Mouse (Mus musculus) megakaryocyte, adult 5-6 weeks (primary cell): ENCODE measurements around the gene Wnt6. TPM values are rescaled to one million over a fixed set of nuclear protein-coding genes. Genes with fewer than 3 reads are reported as not detected.
"Not testable (repeated sequence)": the region's sequence is repeated elsewhere in the genome, so short reads cannot be mapped to it uniquely, and the experiment has no call there.

Experiments
- ATAC-seq: 2 replicates; pipeline ENCODE4 v1.8.0; 2016; ENCODE audit warnings: mild to moderate bottlenecking, inconsistent platforms; ENCODE audit not compliant: poor library complexity, severe bottlenecking
- total RNA-seq, 2 experiments: library from RNA; stranded (forward) in 1 of 2; stranded (reverse) in 1 of 2; fragments of 153-499, 151-499 nt in 1 of 2; fragments of 221-1000, 200-1000 nt in 1 of 2; gene quantifications; 2 replicates each; pipeline versions ENCODE4 v1.2.3 to v1.2.4; 2015 to 2017

Wnt6 gene
- total RNA-seq, 2 experiments from 2014 or later: 0.11 to 0.55 TPM

GRCm38 (mm10) chr1:74805340-74805835, 33.7 kb downstream of the Wnt6 start:
- no peak for ATAC-seq

- no peak for ATAC-seq
Observed at GRCm38 (mm10) chr1:74805843-74806242, 34.2 kb downstream of the Wnt6 start.

GRCm38 (mm10) chr1:74806360-74807311, 34.9 kb downstream of the Wnt6 start:
- ATAC-seq: no peak

GRCm38 (mm10) chr1:74807551-74808071, 35.9 kb downstream of the Wnt6 start:
- no peak for ATAC-seq

- peak; percentile 84 for ATAC-seq
Observed at GRCm38 (mm10) chr1:74808078-74808477, 36.4 kb downstream of the Wnt6 start.

GRCm38 (mm10) chr1:74809007-74809406, 37.3 kb downstream of the Wnt6 start:
- ATAC-seq: no peak

- ATAC-seq: no peak
Observed at GRCm38 (mm10) chr1:74814931-74815647, 43.4 kb downstream of the Wnt6 start.

- ATAC-seq: not testable (repeated sequence)
Observed at GRCm38 (mm10) chr1:74815965-74816364, 44.3 kb downstream of the Wnt6 start.

- peak; percentile 98 for ATAC-seq
Observed at GRCm38 (mm10) chr1:74816612-74817199, 45.0 kb downstream of the Wnt6 start.

- peak; percentile 26; the same call in 1 of the 2 replicates for ATAC-seq
Observed at GRCm38 (mm10) chr1:74817219-74817618, 45.5 kb downstream of the Wnt6 start.

GRCm38 (mm10) chr1:74818509-74818908, 46.8 kb downstream of the Wnt6 start:
- no peak for ATAC-seq

- not testable (repeated sequence) for ATAC-seq
Observed at GRCm38 (mm10) chr1:74823598-74823997, 51.9 kb downstream of the Wnt6 start.

GRCm38 (mm10) chr1:74824518-74825302, 53.0 kb downstream of the Wnt6 start:
- no peak for ATAC-seq

GRCm38 (mm10) chr1:74830061-74830460, 58.4 kb downstream of the Wnt6 start:
- ATAC-seq: no peak

- no peak for ATAC-seq
Observed at GRCm38 (mm10) chr1:74833255-74833654, 61.6 kb downstream of the Wnt6 start.

Other genes with a start within 250 kb of the Wnt6 start
- gene Plcd4, start 229.0 kb upstream of the Wnt6 start, total RNA-seq (2015): not detected in 2 replicates
- gene Plcd4, start 229.0 kb upstream of the Wnt6 start, total RNA-seq (2017): not detected in 2 replicates
- gene Usp37, start 227.6 kb upstream of the Wnt6 start, total RNA-seq (2015): 14.7 and 18.0 TPM in 2 replicates
- gene Usp37, start 227.6 kb upstream of the Wnt6 start, total RNA-seq (2017): 23.0 and 26.4 TPM in 2 replicates
- gene Zfp142, start 183.6 kb upstream of the Wnt6 start, total RNA-seq (2015): 14.5 and 16.2 TPM in 2 replicates
- gene Zfp142, start 183.6 kb upstream of the Wnt6 start, total RNA-seq (2017): 6.2 and 7.2 TPM in 2 replicates
- 9.8 and 9.9 TPM in 2 replicates for gene Bcs1l, start 183.6 kb upstream of the Wnt6 start, total RNA-seq (2015)
- 8.3 and 10.9 TPM in 2 replicates for gene Bcs1l, start 183.6 kb upstream of the Wnt6 start, total RNA-seq (2017)
- gene Rnf25, start 170.5 kb upstream of the Wnt6 start, total RNA-seq (2015): 24.5 and 27.6 TPM in 2 replicates
- 38.1 and 41.3 TPM in 2 replicates for gene Rnf25, start 170.5 kb upstream of the Wnt6 start, total RNA-seq (2017)
- gene Stk36, start 170.4 kb upstream of the Wnt6 start, total RNA-seq (2015): 1.8 TPM in 1 of 2 replicates, not detected in the other
- gene Stk36, start 170.4 kb upstream of the Wnt6 start, total RNA-seq (2017): not detected in 2 replicates
- 9.3 and 10.1 TPM in 2 replicates for gene Ttll4, start 110.1 kb upstream of the Wnt6 start, total RNA-seq (2015)
- gene Ttll4, start 110.1 kb upstream of the Wnt6 start, total RNA-seq (2017): 9.4 and 12.2 TPM in 2 replicates
- gene Cyp27a1, start 58.3 kb upstream of the Wnt6 start, total RNA-seq (2015): 73.8 and 76.6 TPM in 2 replicates
- 72.2 and 76.2 TPM in 2 replicates for gene Cyp27a1, start 58.3 kb upstream of the Wnt6 start, total RNA-seq (2017)
- not detected in 2 replicates for gene Prkag3, start 22.7 kb upstream of the Wnt6 start, total RNA-seq (2015)
- gene Prkag3, start 22.7 kb upstream of the Wnt6 start, total RNA-seq (2017): not detected in 2 replicates
- gene Wnt10a, start 19.6 kb downstream of the Wnt6 start, total RNA-seq (2015): not detected in 2 replicates
- gene Wnt10a, start 19.6 kb downstream of the Wnt6 start, total RNA-seq (2017): not detected in 2 replicates
- gene Cdk5r2, start 83.0 kb downstream of the Wnt6 start, total RNA-seq (2015): not detected in 2 replicates
- not detected in 2 replicates for gene Cdk5r2, start 83.0 kb downstream of the Wnt6 start, total RNA-seq (2017)
- gene Fev, start 113.5 kb downstream of the Wnt6 start, total RNA-seq (2015): not detected in 2 replicates
- gene Fev, start 113.5 kb downstream of the Wnt6 start, total RNA-seq (2017): not detected in 2 replicates
- gene Cryba2, start 121.3 kb downstream of the Wnt6 start, total RNA-seq (2015): not detected in 2 replicates
- gene Cryba2, start 121.3 kb downstream of the Wnt6 start, total RNA-seq (2017): not detected in 2 replicates
- gene Cfap65, start 163.7 kb downstream of the Wnt6 start, total RNA-seq (2015): not detected in 2 replicates
- not detected in 2 replicates for gene Cfap65, start 163.7 kb downstream of the Wnt6 start, total RNA-seq (2017)
- gene Ihh, start 179.8 kb downstream of the Wnt6 start, total RNA-seq (2015): 0.11 TPM in 1 of 2 replicates, not detected in the other
- not detected in 2 replicates for gene Ihh, start 179.8 kb downstream of the Wnt6 start, total RNA-seq (2017)